Mouse (Mus musculus) v-Abl transformed pro-B cells (cell line): ENCODE measurements around the gene Slc45a2.

ENCODE experiments used
- in situ Hi-C, 2 experiments: fragments of 400-800 bp; cut with MboI; formaldehyde crosslinking; loops; one replicate each; pipeline ENCODE4 v1.15.1; 2025; ENCODE audit not compliant: unreplicated experiment in 2 of 2

The Slc45a2 gene

DNA sequence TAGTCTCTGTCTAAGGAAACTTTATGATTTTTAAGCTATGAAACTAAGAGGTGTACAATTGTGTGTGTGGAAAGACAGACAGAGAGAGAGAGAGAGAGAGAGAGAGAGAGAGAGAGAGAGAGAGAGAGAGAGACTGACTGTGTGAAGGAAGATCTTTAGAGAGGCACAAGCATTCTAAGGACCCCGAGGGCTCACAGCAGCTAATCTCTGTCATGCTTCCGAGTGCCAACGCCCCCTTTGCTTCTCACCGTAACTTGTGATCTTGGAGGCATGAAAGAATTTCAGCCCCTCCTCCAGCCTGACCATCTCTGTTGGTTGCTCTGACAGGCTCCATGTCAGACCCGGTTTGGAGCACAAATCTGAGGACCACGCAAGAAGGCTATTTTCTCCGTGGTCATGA, at the start of gene Slc45a2:
Gene Slc45a2, plus strand, starts transcription at position 301 of the 400 bp plus-strand sequence.
- in situ Hi-C loops, result no loop called here

- in situ Hi-C loops, result no loop called here
Observed at GRCm38 (mm10) chr15:10951951-10952759, 48.4 kb upstream of the Slc45a2 start, which contains the start of gene C1qtnf3. Gene C1qtnf3, plus strand, starts transcription at chr15:10952332.

DNA sequence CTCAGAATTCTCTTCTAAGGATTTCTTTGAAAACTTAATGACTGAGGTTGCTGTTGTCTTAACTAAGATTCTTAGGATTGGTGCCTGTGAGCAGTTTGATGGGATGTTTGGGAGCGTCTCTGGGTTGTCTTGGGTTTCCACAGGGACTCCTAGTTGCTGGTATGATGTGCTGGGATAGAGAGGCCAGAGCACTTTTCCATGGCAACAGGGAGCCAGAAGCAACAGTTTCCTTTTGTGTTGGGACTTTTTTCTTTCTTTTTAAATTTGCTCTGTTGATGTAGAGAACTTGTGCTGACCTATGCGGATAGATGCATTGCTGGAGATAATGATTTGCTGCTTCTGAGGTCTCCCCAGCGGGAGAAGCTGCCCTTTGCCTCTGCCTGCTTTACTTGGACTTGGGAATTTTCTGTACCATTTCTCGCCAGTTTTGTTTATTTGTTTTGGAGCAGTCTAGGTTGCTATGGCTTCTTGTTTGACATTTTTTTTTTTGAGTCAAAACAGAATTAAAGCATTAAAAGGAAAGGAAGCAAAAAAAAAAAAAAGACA, 47.7 kb upstream of the Slc45a2 start:
- in situ Hi-C loops, result no loop called here

GRCm38 (mm10) chr15:10953465-10953864, 47.1 kb upstream of the Slc45a2 start:
- in situ Hi-C loops, result no loop called here

GRCm38 (mm10) chr15:10954381-10955016, 46.0 kb upstream of the Slc45a2 start:
- in situ Hi-C loops, result no loop called here

DNA sequence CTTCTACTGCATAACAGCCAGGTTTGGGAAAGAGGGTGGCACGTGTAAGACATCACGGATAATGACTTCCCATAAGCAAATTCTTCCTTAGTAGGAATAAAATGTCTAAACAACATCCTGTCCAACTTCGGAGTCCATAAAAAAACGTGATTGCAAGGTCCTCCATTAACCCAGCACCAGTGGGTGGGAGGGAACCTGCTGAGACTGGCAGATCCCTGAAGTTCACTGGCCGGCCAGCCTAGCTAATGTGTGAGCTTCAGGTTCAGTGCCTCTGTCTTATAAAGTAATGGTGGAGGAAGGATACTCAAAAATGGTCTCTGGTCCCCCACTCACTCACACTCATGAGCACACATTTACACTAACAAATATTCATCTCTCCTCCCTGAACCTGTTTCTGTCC, 45.4 kb upstream of the Slc45a2 start:
- in situ Hi-C loops, result no loop called here

DNA sequence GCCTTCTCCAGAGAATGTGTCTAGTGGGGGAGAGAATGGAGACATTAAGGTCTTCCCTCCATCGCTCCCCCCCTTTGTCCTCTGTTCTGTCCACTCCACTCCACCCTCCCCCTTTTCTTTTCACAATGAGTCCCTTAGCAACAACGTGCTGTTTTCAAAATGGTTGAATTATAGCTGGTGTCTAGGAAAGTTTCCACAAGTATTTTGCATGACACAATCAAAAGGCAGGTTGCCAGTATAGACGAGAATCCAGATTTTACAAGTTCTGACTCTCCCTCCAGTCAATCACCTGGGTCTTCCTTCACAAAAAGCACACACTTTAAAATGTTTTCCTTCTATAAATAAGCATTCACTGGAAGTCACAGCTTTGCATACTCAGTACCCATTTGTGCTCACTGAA, 43.8 kb upstream of the Slc45a2 start:
- in situ Hi-C loops, result no loop called here

- in situ Hi-C loops, result no loop called here
Observed at GRCm38 (mm10) chr15:10959277-10960026, 41.1 kb upstream of the Slc45a2 start.

- in situ Hi-C loops, result no loop called here
Observed at GRCm38 (mm10) chr15:10960267-10960666, 40.3 kb upstream of the Slc45a2 start.

GRCm38 (mm10) chr15:10962601-10963000, 37.9 kb upstream of the Slc45a2 start:
- in situ Hi-C loops, result no loop called here

DNA sequence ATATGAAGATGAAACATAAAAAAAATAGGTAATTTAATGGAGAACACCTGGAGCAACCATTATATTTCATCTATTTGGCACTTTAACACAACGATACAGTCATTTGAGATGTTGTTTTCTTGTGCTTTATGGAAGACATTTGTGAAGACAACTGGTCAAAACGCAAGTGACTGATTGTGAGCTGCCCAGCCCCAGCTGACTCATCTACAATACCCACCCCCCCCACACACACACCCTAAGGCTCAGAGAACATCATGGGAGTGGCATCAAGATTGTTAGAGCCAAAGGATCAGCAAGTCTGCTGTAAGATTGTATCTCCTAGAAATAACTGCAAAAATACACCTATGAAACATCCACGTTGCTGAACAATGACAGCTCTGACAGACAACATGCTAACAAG, 31.1 kb upstream of the Slc45a2 start:
- in situ Hi-C loops, result no loop called here

GRCm38 (mm10) chr15:10970777-10971176, 29.7 kb upstream of the Slc45a2 start:
- in situ Hi-C loops, result no loop called here

GRCm38 (mm10) chr15:10977151-10977550, 23.4 kb upstream of the Slc45a2 start:
- in situ Hi-C loops, result loop anchor here in 1 of 2 experiments (25.0 kb wide), 1 partner anchor 1540 kb away; the partner anchor contains the start of gene Capsl

- in situ Hi-C loops, result loop anchor here in 1 of 2 experiments (25.0 kb wide), 1 partner anchor 1543 kb away; the partner anchor contains the start of gene Capsl
Observed at GRCm38 (mm10) chr15:10980712-10981111, 19.8 kb upstream of the Slc45a2 start.

- in situ Hi-C loops, result loop anchor here in 1 of 2 experiments (25.0 kb wide), 1 partner anchor 1544 kb away; the partner anchor contains the start of gene Capsl
Observed at GRCm38 (mm10) chr15:10981377-10982063, 19.0 kb upstream of the Slc45a2 start, which contains the start of gene Amacr. Gene Amacr, plus strand, starts transcription at chr15:10981756.

GRCm38 (mm10) chr15:10982064-10982435, 18.5 kb upstream of the Slc45a2 start:
- in situ Hi-C loops, result loop anchor here in 1 of 2 experiments (25.0 kb wide), 1 partner anchor 1545 kb away; the partner anchor contains the start of gene Capsl

DNA sequence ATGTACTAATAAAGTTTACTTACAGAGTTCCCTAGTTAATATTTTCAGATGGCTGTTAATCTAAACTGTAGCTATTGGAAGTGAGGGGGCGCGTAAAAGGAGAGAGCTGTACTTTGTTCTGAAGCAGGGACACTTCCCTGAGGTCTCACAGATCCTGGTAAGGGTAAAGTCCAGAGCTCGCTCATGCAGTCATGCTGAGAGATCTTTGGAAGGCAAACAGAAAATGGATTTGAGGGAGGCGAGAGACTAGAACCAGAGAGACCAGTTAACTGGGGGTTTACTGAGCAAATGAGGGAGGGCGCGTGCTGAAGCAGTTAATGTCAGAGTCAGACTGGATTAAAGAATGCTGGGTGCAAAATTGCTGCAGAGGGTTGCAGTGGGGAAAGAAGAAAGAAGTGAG, 14.8 kb upstream of the Slc45a2 start:
- in situ Hi-C loops, result loop anchor here in 1 of 2 experiments (25.0 kb wide), 1 partner anchor 1548 kb away; the partner anchor contains the start of gene Capsl

DNA sequence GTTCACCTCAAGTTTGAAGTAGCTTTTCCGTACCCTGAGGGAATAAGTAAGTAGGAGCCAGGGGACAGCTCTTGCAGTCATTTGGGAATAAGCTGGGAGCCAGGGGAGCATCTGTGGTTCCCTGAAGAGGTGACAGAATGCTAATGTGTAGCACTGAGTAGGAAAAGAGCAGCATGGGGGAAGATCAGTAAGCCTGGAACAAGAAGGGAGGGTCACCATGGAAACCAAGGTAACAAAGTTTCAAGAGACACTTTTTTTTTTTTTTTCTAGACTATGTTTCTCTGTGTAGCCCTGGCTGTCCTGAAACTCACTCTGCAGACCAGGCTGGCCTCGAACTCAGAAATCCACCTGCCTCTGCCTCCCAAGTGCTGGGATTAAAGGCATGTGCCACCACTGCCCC, 14.0 kb upstream of the Slc45a2 start:
- in situ Hi-C loops, result loop anchor here in 1 of 2 experiments (25.0 kb wide), 1 partner anchor 1549 kb away; the partner anchor contains the start of gene Capsl

- in situ Hi-C loops, result loop anchor here in 1 of 2 experiments (25.0 kb wide), 1 partner anchor 1553 kb away; the partner anchor contains the start of gene Capsl
Observed at GRCm38 (mm10) chr15:10990411-10990810, 10.1 kb upstream of the Slc45a2 start.
